Mouse (Mus musculus) bone marrow, adult 2 months (tissue): ENCODE results near the gene Fars2. TPM values are rescaled to one million over a fixed set of nuclear protein-coding genes. Genes with fewer than 3 reads are reported as not detected.

Experiments used
- H3K27ac ChIP-seq: fragments of 200-500 bp; 2 replicates; pipeline ENCODE4 v1.5.1; 2012; ENCODE audit warnings: low read depth, mild to moderate bottlenecking, control low read depth, inconsistent platforms, low read length; ENCODE audit not compliant: control insufficient read depth, poor library complexity, insufficient read depth
- H3K4me1 ChIP-seq: fragments of 200-500 bp; 2 replicates; pipeline ENCODE4 v1.6.1; 2011; ENCODE audit warnings: low read length; ENCODE audit not compliant: control insufficient read depth, insufficient read depth
- H3K4me3 ChIP-seq: fragments of 200-500 bp; replicated peaks from 2 replicates; pipeline ENCODE3; 2011; ENCODE audit warnings: mild to moderate bottlenecking, low read depth, low read length, control low read depth; ENCODE audit not compliant: control insufficient read depth
- CTCF ChIP-seq: fragments of 200-500 bp; IDR thresholded peaks from 2 replicates; pipeline ENCODE4 v1.5.1; 2011; ENCODE audit warnings: low read length, control low read depth; ENCODE audit not compliant: control insufficient read depth, insufficient read depth
- POLR2A ChIP-seq: fragments of 200-500 bp; IDR thresholded peaks from 2 replicates; pipeline ENCODE4 v1.6.1; 2011; ENCODE audit warnings: low read depth, mild to moderate bottlenecking, control low read depth, low read length, borderline replicate concordance; ENCODE audit not compliant: control insufficient read depth
- WGBS: fragments of 180-500 bp; shearing (Covaris S2); methylation state at CpG from one replicate; pipeline ENCODE4 v1.1.7; 2018; 5-methylcytosine and 5-hydroxymethylcytosine counted together
- polyA plus RNA-seq: library from polyadenylated mRNA; stranded (reverse); fragments of >200 nt; gene quantifications from 2 replicates; pipeline ENCODE4 v1.2.4, GENCODE M21; 2011; ENCODE audit warnings: low replicate concordance; ENCODE audit not compliant: missing spikeins, insufficient read depth, insufficient read length

Gene Fars2
- polyA plus RNA-seq, 1 experiment = 29.7 TPM

- no peak overlapping the region for H3K4me3 ChIP-seq
- H3K4me1 ChIP-seq = no peaks in the 10 kb centered on the region; the same call in 1 of the 2 replicates
- no peak overlapping the region for H3K27ac ChIP-seq
- WGBS = 64% methylated on average over 6 of the region's 6 CpGs
- TF ChIP-seq CTCF (no peak), POLR2A (no peak)
Measured at GRCm38 (mm10) chr13:36564764-36565315, 447.6 kb downstream of the Fars2 start.

- no peaks in the 10 kb centered on the region for H3K4me1 ChIP-seq
- no peak for TF ChIP-seq POLR2A
- no peak for TF ChIP-seq CTCF
- no peak overlapping the region for H3K27ac ChIP-seq
- no peak overlapping the region for H3K4me3 ChIP-seq
- WGBS = 72% methylated on average over 4 of the region's 4 CpGs
Measured at GRCm38 (mm10) chr13:36576781-36577180, 459.6 kb downstream of the Fars2 start.

- 49% methylated on average over 7 of the region's 7 CpGs for WGBS
- Histone ChIP-seq H3K27ac (no peak overlapping the region), H3K4me1 (no peaks in the 10 kb centered on the region), H3K4me3 (no peak overlapping the region)
- no peak for TF ChIP-seq POLR2A
- no peak for TF ChIP-seq CTCF
Measured at GRCm38 (mm10) chr13:36577916-36578568, 460.8 kb downstream of the Fars2 start.

GRCm38 (mm10) chr13:36578569-36579333, 461.5 kb downstream of the Fars2 start:
- H3K4me3 ChIP-seq = no peak overlapping the region

GRCm38 (mm10) chr13:36582406-36583070, 465.3 kb downstream of the Fars2 start:
- no peaks in the 10 kb centered on the region for H3K4me1 ChIP-seq
- TF ChIP-seq POLR2A (no peak), CTCF (no peak)
- WGBS = 17% methylated on average over 10 of the region's 10 CpGs
- H3K4me3 ChIP-seq = no peak overlapping the region
- H3K27ac ChIP-seq = no peak overlapping the region

More at GRCm38 (mm10) chr13:36578569-36579333, 461.5 kb downstream of the Fars2 start:
- H3K4me1 ChIP-seq = no peaks in the 10 kb centered on the region
- no peak overlapping the region for H3K27ac ChIP-seq
- 7% methylated on average over 41 of the region's 41 CpGs for WGBS
- TF ChIP-seq CTCF (no peak), POLR2A (no peak)

- Histone ChIP-seq H3K4me1 (no peaks in the 10 kb centered on the region), H3K27ac (no peak overlapping the region), H3K4me3 (no peak overlapping the region)
- TF ChIP-seq CTCF (no peak), POLR2A (no peak)
- WGBS = 23% methylated on average over 16 of the region's 16 CpGs
Measured at GRCm38 (mm10) chr13:36583481-36584151, 466.4 kb downstream of the Fars2 start.

- H3K4me3 ChIP-seq = no peak overlapping the region
- no peak overlapping the region for H3K27ac ChIP-seq
- TF ChIP-seq CTCF (no peak), POLR2A (no peak)
- 69% methylated on average over 7 of the region's 7 CpGs for whole genome bisulfite sequencing
- no peaks in the 10 kb centered on the region for H3K4me1 ChIP-seq
Measured at GRCm38 (mm10) chr13:36584197-36584596, 467.0 kb downstream of the Fars2 start.
